Mouse (Mus musculus) spleen, postnatal 14 days (tissue): ENCODE data around the gene Rfx4.

Experiments
- DNase-seq, 2 experiments: peaks; one replicate each; pipeline ENCODE4 v3.0.0; 2021 to 2022; ENCODE audit warnings: low spot score in 2 of 2

Gene Rfx4

GRCm38 (mm10) chr10:84867577-84867976 is 111.7 kb downstream of the Rfx4 start:
- DNase-seq = no peak

- DNase-seq = no peak
Measured at GRCm38 (mm10) chr10:84871285-84871684, 115.4 kb downstream of the Rfx4 start.

- DNase-seq = no peak
Measured at GRCm38 (mm10) chr10:84871921-84872320, 116.1 kb downstream of the Rfx4 start.

- DNase-seq = no peak
Measured at GRCm38 (mm10) chr10:84879823-84880571, 124.1 kb downstream of the Rfx4 start.

GRCm38 (mm10) chr10:84882528-84882927 is 126.7 kb downstream of the Rfx4 start:
- DNase-seq = no peak

DNA sequence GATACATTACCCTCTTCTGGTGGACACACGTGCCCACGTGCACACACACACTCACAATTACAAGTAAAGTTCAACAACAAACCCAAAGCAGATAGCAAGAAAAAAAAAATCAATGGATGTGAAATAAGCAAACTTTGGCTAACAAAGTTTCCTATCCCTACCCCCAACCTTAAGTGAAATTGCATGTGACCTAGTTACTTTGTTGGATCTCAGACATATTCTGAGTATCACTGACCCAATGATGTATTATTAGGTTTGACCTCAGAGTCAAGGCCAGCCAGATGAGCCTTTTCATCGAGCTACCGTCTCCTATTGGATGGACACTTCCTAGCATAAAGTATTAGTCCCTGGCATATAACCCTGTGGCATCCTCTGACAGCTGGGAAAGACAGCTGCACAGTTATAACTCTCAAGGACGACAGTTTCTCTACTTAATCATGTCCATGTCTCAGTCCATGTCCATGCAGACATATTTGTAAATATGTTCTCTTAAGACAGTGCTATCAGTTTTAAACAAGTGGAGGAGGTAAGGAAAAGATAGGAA is 129.6 kb downstream of the Rfx4 start:
- DNase-seq = no peak

DNA sequence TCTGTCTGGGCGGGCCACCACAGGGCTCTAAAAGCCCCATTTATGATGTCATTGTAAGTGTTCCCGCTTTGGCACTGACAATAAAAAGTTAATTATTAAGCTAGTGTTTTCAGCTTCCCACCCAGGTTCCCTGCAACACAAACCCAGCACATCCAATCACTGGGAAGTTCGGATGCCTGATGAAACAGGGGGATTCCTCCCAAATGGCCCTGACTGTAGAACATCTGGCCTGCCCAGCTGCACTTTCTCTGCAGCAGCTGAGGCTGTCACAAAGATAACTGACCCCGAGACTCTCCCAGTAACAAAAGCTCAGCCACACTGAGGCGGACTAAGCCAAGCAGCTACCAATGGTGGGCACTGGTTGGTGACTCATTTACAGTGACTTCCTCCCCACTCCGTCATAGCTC is 130.4 kb downstream of the Rfx4 start:
- DNase-seq = no peak

- no peak for DNase-seq
Measured at GRCm38 (mm10) chr10:84886785-84887184, 130.9 kb downstream of the Rfx4 start.

DNA sequence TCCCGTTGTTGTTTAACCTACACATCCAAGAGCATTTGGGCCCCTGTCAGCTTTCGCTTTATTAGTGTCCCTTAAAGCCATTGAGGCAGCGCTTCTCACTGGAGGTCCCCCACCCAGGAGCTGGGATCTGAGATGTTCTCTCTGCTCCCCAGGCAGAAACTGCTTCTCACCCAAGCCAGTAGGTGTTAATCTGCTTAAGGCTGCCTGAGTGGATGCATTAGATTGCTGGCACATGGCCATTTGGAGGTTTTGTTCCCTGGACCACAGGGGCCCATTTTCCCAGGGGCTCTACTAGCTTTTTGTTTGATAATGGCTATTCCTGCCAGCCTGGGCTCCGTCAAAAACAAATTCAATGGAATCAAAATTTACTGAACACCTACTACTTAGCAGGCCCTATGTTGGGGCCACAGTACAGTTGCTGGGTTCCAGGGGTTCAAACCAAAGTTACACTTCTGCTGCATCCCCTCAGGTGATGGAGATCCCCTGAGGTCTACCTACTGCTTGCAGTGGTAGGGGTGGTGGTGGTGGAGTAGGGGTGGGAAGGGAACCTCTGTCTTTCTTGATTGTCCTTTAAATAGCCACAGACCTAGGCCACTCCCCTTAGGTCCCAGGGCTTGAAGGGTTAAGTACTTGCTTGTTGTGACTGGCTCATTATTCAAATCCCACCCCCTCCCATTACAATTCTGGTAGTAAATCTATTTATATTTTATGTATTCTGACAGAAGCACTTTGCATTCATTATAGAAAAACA is 133.4 kb downstream of the Rfx4 start:
- no peak for DNase-seq

GRCm38 (mm10) chr10:84895810-84896358 is 140.0 kb downstream of the Rfx4 start:
- DNase-seq = no peak

GRCm38 (mm10) chr10:84896941-84897930 is 141.4 kb downstream of the Rfx4 start:
- no peak for DNase-seq

GRCm38 (mm10) chr10:84898144-84898979 is 142.5 kb downstream of the Rfx4 start:
- DNase-seq = no peak

DNA sequence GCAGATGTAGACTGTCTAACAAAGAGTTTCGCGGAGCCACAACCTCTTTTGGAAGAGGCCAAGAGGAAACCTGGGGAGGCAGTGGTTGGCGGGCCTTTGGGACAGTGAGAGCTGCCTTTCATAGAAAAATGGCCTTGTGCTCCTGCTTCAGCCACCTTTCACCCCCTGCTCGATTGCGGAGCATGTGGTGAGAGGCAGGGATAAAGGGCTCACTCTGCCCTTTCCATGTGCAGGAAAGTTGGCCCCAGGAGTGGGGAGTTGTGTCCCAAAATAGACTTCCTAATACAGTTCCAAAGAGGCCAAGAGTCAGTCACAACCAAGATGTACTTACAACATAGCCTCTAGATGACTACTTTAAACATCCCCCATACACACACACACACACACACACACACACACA is 145.8 kb downstream of the Rfx4 start:
- DNase-seq = no peak

DNA sequence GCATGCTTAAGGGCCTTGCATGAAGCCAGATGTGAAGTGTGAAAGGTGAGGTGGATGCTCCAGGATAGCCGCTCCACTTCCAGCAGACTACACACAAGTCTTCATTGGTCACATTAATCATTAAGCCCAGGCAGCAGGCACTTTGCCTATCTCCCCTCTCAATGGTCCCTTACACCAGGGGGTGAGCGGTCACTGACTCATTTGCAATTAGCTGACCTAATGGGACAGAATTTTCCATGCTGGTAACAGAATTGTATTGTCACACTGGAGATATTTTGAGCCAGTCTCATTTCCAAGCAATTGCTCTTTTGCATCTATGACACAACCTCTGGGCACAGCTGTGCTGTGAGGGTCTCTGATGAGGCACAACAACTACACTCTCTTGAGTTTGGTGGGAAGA is 146.4 kb downstream of the Rfx4 start:
- no peak for DNase-seq

GRCm38 (mm10) chr10:84903307-84903706 is 147.4 kb downstream of the Rfx4 start:
- no peak for DNase-seq

GRCm38 (mm10) chr10:84903742-84904141 is 147.9 kb downstream of the Rfx4 start:
- DNase-seq = no peak

- DNase-seq = no peak
Measured at GRCm38 (mm10) chr10:84906895-84907294, 151.0 kb downstream of the Rfx4 start.

DNA sequence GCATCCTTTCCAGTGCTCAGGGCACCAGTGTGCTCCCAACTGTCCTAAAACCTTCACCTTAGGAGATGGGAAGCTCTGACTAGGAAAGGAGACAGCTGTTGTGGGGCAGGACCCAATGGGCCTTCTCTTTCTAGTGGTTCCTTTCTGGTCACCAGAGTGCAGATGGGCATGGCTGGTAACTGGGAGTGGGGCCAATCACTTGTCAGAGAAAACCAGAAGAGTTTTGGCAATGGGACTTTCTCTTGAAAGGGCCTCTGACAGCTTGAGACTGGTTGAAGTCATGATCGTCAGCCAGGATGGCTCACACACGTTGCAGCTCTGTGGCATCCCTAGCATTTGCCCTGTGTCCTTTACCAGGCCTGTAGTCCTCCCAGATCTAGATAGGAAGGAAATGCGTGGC is 152.1 kb downstream of the Rfx4 start:
- no peak for DNase-seq

- DNase-seq = no peak
Measured at GRCm38 (mm10) chr10:84908471-84908870, 152.6 kb downstream of the Rfx4 start.

DNA sequence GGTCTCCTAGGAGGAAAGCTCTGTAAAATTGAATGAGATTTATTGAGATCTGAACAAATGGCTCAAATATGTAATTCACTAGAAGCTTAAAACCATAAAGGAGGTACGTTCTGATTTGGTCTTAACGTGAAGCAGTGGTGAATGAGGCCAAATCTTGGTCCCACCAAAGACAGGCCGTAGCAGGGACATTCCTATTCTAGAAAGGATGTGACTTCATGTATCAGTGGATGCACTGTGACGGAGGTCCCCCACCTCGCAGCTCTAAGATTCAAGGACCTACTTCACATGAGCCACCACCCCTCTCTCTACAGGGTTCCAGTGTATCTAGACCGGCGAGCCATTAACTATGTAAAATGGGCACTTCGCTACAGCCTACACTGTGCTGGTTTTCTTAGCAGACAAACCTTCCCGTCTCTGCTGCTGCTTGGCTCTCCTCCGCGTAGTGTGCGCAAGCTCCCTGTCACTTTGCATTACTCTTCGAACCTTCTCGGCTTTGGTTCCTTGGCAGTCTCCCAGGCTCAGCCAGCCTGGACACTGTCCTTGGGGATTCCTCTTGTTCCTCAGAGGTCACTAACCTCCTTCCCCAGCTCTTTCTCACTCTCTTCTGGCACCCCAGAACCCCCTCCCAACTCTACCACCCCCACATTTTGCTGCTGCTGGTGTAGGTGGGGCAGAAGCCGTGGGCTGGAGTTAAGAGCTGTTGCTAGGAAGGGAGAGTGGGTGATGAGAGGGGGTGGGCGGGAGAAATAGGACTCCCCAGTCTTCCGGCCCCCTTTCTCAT is 153.3 kb downstream of the Rfx4 start:
- DNase-seq = no peak
